Mouse (Mus musculus) lung, postnatal 25 days (tissue): ENCODE measurements at regions not wholly inside any gene's neighbourhood (a gene's known extent, or its start where the extent isn't known, plus 50 kb on each side); places are given as distances from the start of the nearest gene placed in this dataset.

Experiments
- DNase-seq: peaks from one replicate; pipeline ENCODE4 v3.0.0; 2022; ENCODE audit warnings: low spot score

GRCm38 (mm10) chr3:49520088-49520487, 237.0 kb downstream of the Pcdh18 start:
- DNase-seq: no peak

GRCm38 (mm10) chr3:49504581-49504980, 252.5 kb downstream of the Pcdh18 start:
- DNase-seq: no peak

GRCm38 (mm10) chr3:49502351-49502750, 254.8 kb downstream of the Pcdh18 start:
- DNase-seq: no peak

- peak; percentile 37 for DNase-seq
Measured at GRCm38 (mm10) chr3:49485105-49485504, 272.0 kb downstream of the Pcdh18 start.
